Mouse (Mus musculus): ENCODE measurements around the gene Gm10964.

DNA sequence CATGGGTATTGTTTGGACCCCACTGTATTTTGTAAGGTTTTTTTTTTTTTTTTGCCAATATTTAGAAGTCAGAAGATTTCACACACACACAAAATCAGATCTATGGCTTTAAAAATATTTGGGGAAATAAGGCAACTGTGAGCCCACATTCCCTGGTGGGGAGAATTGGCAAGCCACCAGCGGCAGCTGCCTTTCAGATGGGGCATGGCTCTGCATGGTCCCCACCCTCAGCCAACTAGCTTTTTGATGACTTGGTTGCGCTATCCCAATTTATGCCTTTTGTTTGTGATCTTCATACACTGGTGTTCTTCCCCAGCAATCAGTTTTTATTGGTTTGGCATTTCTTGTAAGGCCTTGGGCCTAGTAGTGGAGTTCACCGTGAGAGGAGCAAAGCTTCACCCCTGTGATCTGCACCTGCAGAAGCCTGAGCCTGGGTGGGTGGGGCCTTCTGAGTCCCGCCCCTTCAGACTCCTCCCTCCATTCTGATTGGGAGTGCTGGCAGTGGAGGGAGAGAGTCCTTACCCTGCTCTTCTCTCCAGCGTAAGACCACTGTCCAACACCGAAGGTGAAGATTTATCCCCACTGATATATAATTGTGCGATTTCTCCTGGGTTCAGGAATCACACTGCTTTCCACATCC is 24.8 kb upstream of the Gm10964 start:
- TF ChIP-seq CTCF (IDR thresholded peaks at IDR 0.05; ENCODE audit: extremely low read depth, insufficient read depth, low read length) (no peak), POLR2A (IDR thresholded peaks at IDR 0.05; ENCODE audit: extremely low read depth, insufficient read depth, low read length) (no peak)
